Mouse (Mus musculus): Measurements from ENCODE around the gene Ddx50. TPM values are rescaled to one million over a fixed set of nuclear protein-coding genes. Genes with fewer than 3 reads are reported as not detected.
A peak's percentile ranks its signal among the peaks of the same experiment; 100 is the strongest.

The Ddx50 gene
- polyA plus RNA-seq, 1 experiment from 2014 or later, result 39.3 TPM

DNA sequence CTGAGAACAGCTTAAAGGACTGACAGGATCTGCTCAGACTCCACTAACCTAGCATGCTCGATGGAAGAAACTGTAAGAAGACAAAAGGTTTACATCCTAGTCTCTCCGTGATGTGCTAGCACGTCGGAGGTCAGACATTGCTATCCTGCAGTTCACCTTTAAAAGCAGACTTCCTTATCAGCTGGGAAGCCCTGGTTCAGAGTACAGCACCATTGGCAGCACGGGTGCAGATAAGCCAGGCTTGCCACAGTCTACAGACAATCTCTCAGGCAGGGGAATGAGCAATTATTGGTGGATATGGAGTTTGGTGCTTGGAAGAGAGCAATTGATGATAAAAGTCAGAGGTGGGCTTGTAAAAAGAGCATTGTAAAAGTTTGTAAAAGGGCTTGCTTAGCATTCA is 17.0 kb upstream of the Ddx50 start:
- Histone ChIP-seq H3K9me3 (replicated peaks) (no peaks in the 10 kb centered on the region), H3K27ac (no peak overlapping the region), H3K4me1 (replicated peaks) (peaks cover 30% of the 10 kb centered on the region), H3K9ac (no peak overlapping the region), H3K4me3 (replicated peaks) (no peak overlapping the region), H3K36me3 (no peaks in the 10 kb centered on the region), H3K27me3 (peaks cover 13% of the 10 kb centered on the region; the same call in 1 of the 2 replicates), H3K4me2 (peak overlapping the region; percentile 27)
- peak; percentile 57 for DNase-seq
- peak; percentile 94 for ATAC-seq (ENCODE audit: low read depth)
- WGBS (ENCODE audit: insufficient replicate concordance), result 12% methylated on average over 5 of the region's 5 CpGs

DNA sequence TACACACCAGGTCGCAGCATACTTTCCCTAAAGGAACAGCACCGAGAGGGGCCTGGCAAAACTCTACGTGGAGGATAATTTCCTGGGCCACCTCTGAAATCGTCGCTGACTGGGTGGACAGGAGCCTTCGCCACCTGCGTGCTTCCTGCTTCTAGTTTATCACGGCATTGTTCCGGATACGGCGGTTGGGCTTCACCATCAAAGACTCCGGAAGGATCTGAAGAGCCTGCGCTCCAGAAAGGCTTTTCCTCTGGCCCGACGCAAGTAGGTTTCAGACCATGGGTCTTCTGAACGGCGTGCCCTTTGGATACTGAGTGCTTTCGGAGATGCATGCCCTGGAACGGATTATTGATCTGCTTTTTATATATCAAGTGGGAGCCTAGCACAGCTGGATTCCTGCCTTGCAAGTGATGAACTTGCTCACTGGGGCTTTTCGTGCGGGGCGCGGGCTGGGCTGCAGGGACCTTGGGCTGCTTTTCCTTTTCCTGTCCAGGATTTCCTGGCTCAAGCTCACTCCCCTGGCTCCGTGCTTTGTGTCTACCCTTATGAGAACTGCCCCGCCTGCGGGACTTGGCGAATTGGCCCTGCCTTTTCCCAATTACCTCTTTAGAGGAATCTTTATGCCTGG is 14.1 kb upstream of the Ddx50 start:
- no peak overlapping the region for H3K27ac ChIP-seq
- ATAC-seq (ENCODE audit: low read depth), result no peak

DNA sequence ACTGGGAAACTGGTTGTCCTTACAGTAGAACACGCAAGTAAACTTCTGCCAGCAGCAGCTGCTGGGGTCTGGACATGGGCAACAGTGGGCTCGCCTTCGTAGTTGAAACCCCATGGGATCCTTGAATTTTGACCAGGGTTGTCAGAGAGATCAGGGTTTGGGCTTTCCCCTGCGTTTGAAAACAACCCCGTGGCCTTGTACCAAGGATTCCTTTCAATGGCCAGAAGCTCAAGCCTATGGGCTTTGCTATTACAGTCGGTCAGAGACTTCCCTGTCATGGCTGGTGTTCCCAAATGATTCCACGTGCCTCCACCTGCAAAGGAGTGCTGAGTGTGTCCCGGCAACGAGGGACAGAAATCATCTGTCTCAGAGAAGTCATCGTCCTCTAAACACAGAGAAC is 13.2 kb upstream of the Ddx50 start:
- Histone ChIP-seq H3K36me3 (no peaks in the 10 kb centered on the region), H3K4me2 (no peak overlapping the region), H3K27ac (no peak overlapping the region), H3K4me1 (replicated peaks) (peaks cover 37% of the 10 kb centered on the region), H3K27me3 (peaks cover 13% of the 10 kb centered on the region; the same call in 1 of the 2 replicates), H3K9me3 (replicated peaks) (no peaks in the 10 kb centered on the region), H3K9ac (no peak overlapping the region), H3K4me3 (replicated peaks) (no peak overlapping the region)
- ATAC-seq (ENCODE audit: low read depth) (no peak), DNase-seq (no peak)
- 69% methylated on average over 10 of the region's 10 CpGs for WGBS (ENCODE audit: insufficient replicate concordance)

More for the DNA sequence above, 14.1 kb upstream of the Ddx50 start:
- no peak for DNase-seq
- Histone ChIP-seq H3K4me3 (replicated peaks) (peak overlapping the region; percentile 32), H3K27me3 (peaks cover 13% of the 10 kb centered on the region; the same call in 1 of the 2 replicates), H3K9ac (peak overlapping the region; percentile 34), H3K36me3 (no peaks in the 10 kb centered on the region), H3K4me1 (replicated peaks) (peaks cover 37% of the 10 kb centered on the region), H3K9me3 (replicated peaks) (no peaks in the 10 kb centered on the region), H3K4me2 (peak overlapping the region; percentile 53)
- WGBS (ENCODE audit: insufficient replicate concordance), result 10% methylated on average over 27 of the region's 27 CpGs

DNA sequence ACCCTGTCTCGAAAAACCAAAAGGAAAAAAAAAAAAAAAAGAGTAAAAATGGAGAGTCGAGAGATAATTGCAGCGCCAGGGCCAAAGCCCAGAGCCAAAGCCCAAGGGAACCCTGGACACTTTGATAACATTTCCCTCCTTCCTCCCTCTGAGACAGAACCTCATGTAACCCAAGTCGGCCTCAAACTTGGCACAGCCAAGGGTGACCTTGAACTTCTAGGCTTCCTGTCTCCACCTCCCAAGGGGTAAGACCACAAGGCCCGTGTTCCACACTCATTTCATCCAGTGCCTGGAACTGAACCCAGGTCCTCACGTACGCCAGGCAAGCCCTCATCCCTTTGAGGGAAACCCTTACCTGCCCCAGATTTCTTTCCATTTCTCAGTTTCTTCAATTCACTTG is 5.7 kb upstream of the Ddx50 start:
- Histone ChIP-seq H3K4me1 (replicated peaks) (peaks cover 5% of the 10 kb centered on the region), H3K9me3 (replicated peaks) (no peaks in the 10 kb centered on the region), H3K4me3 (replicated peaks) (no peak overlapping the region), H3K27me3 (no peaks in the 10 kb centered on the region), H3K4me2 (no peak overlapping the region), H3K27ac (no peak overlapping the region), H3K9ac (no peak overlapping the region), H3K36me3 (no peaks in the 10 kb centered on the region)
- 59% methylated on average over 7 of the region's 7 CpGs for WGBS (ENCODE audit: insufficient replicate concordance)
- DNase-seq (no peak), ATAC-seq (ENCODE audit: low read depth) (no peak)

DNA sequence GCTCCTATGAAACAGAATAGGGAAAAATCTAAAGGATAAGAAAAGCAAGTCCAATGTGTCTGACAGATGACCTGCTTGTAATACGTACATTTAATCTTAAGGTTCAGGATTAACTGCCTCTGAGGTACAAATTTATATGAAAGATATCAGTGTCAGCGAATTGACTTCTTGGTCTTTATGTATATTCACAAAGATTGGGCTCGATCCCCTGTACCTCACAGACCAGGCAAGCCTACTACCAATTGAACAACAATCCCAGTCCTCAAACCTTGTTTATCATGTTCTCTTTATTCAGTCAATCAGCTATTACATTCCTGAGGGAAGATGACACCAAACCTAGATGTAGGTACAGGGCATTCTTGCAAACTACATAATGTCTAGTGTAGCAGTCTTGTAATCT is 943 bp upstream of the Ddx50 start:
- H3K4me3 ChIP-seq (replicated peaks), result peak overlapping the region; percentile 94
- peak overlapping the region; percentile 88 for H3K4me2 ChIP-seq
- ATAC-seq (ENCODE audit: low read depth), result no peak
- H3K36me3 ChIP-seq, result peaks cover 3% of the 10 kb centered on the region; the same call in 1 of the 2 replicates
- peak overlapping the region; percentile 85 for H3K27ac ChIP-seq
- WGBS (ENCODE audit: insufficient replicate concordance), result 16% methylated on average over 3 of the region's 3 CpGs
- peak overlapping the region; percentile 91 for H3K9ac ChIP-seq
- no peak for DNase-seq
- no peaks in the 10 kb centered on the region for H3K9me3 ChIP-seq (replicated peaks)
- H3K27me3 ChIP-seq, result no peaks in the 10 kb centered on the region
- peaks cover 23% of the 10 kb centered on the region for H3K4me1 ChIP-seq (replicated peaks)

DNA sequence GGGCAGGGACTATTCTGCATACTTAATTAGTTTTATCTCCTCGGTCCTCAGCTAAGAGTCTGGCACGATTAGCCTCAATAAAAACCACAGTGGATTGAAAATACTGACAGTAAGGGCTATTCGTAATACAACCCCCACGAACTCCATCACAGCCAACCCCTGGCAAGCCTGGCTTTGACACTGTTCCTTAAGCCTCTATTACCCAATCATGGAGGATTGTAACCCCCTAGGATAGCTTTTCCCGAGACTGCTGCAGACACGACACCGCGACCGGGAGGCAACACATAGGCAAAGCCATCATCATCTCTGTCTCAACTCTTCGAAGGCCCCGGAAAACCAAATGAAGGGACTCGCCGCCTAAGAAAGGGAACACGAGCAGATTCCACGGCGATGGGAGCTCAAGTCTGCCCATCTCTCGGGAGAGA is 648 bp downstream of the Ddx50 start:
- peak overlapping the region; percentile 85 for H3K27ac ChIP-seq
- no peak for ATAC-seq (ENCODE audit: low read depth)
- peak; percentile 11 for DNase-seq
- H3K4me2 ChIP-seq, result peak overlapping the region; percentile 88
- peak overlapping the region; percentile 94 for H3K4me3 ChIP-seq (replicated peaks)
- no peaks in the 10 kb centered on the region for H3K27me3 ChIP-seq
- H3K36me3 ChIP-seq, result peaks cover 18% of the 10 kb centered on the region
- H3K9me3 ChIP-seq (replicated peaks), result no peaks in the 10 kb centered on the region
- 0% methylated on average over 17 of the region's 17 CpGs for whole genome bisulfite sequencing (ENCODE audit: insufficient replicate concordance)
- peaks cover 26% of the 10 kb centered on the region for H3K4me1 ChIP-seq (replicated peaks)
- peak overlapping the region; percentile 91 for H3K9ac ChIP-seq

DNA sequence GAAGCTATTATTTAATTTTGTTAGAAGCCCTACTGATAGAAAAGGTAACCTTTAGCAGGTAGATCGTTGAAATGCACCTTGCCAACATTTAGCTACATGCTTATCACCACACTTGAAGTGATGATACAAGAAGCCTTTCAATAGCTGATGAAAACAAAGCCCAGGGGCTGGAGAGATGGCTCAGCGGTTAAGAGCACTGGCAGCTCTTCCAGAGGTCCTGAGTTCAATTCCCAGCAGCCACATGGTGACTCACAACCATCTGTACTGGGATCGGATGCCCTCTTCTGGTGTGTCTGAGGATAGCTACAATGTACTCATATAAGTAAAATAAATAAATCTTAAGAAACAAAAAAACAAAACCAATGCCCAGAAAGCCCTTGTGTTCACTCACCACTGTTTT is 46.9 kb downstream of the Ddx50 start:
- 75% methylated on average over 3 of the region's 3 CpGs for WGBS (ENCODE audit: insufficient replicate concordance)
- H3K27ac ChIP-seq, result no peak overlapping the region
- no peak overlapping the region for H3K9ac ChIP-seq
- no peaks in the 10 kb centered on the region for H3K9me3 ChIP-seq (replicated peaks)
- no peak for DNase-seq
- peak overlapping the region; percentile 96; the same call in 1 of the 2 replicates for H3K4me2 ChIP-seq
- no peak overlapping the region for H3K4me3 ChIP-seq (replicated peaks)
- no peaks in the 10 kb centered on the region for H3K27me3 ChIP-seq
- H3K36me3 ChIP-seq, result peaks cover 6% of the 10 kb centered on the region
- no peak for ATAC-seq (ENCODE audit: low read depth)
- peaks cover 36% of the 10 kb centered on the region for H3K4me1 ChIP-seq (replicated peaks)

DNA sequence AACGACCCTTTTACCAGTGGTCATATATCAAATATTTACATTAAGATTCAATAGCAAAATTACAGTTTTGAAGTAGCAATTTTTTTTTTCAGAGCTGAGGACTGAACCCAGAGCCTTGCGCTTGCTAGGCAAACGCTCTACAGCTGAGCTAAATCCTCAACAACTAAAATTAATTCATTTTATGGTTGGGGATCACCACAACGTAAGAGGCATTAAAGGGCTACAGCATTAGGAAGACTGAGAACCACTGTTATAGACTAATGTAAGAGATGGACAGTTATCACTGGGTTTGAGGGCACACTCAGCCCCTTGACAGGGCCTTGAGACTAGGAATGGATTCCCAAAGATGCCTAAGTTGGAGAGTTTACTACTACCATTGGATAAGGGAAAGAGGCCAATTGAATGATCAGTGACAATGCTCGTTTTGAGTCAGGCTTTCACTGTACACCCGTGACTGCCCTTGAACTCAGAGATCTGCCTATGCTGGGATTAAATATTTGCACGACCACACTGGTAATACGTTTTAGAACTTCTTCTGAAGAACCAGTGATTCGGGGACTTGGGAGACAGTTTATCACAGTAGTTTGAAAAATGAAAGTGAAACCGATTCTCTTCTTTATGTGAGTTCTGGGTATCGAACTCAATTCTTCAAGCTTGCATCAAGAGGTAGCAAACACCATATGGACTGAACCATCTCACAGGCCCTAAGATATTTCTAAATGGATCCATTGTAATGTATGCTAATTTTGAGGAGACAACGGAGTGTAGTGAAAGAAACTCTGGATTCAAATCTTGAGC is 47.6 kb downstream of the Ddx50 start:
- no peak overlapping the region; the same call in 1 of the 2 replicates for H3K27ac ChIP-seq
- H3K9ac ChIP-seq, result peak overlapping the region; percentile 88; the same call in 1 of the 2 replicates
- peak overlapping the region; percentile 96 for H3K4me2 ChIP-seq
- no peak for ATAC-seq (ENCODE audit: low read depth)
- no peak for DNase-seq
- no peaks in the 10 kb centered on the region for H3K27me3 ChIP-seq
- H3K9me3 ChIP-seq (replicated peaks), result no peaks in the 10 kb centered on the region
- H3K4me3 ChIP-seq (replicated peaks), result peak overlapping the region; percentile 93
- 73% methylated on average over 12 of the region's 12 CpGs for WGBS (ENCODE audit: insufficient replicate concordance)
- peaks cover 41% of the 10 kb centered on the region for H3K4me1 ChIP-seq (replicated peaks)
- H3K36me3 ChIP-seq, result peaks cover 13% of the 10 kb centered on the region

DNA sequence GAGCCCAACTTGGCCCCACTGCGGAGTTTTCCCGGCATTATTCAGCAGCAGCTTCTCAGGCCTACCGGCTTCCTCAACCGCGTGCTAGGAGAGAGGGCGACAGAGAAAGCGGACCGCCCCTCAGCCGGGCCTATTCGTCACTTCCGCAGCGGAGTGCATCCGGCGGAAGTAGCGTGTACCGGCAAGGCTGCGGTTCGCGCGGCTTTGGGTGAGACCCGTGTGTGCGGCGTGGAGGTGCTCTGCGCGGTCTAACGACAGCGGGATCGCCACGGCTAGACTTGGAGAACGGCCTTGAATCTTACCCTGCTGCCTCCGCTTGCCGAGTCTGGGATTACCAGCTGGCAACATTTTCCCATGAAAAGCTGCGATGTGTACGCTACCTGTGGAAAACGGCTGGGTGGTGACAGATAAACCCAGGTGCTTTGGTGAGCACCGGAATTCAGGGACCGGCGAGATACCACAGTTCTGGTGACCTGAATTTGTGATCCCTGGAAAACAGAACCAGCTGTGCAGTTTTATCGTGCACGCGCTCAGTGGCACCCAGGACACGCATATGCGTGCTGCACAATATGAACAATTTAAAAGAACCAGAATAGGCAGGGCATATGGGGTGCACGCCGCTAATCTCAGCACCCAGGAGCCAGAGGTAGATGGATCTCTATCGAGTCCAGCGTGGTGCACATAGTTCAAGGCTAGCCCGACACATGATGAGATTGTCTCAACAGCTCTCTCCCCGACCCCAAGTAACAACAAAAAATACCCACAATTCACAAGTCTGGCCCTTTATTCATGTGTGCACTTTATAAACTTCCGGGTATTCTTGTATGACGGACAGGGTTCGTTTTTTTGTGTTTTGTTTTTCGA is 48.6 kb downstream of the Ddx50 start, which contains the start of gene Ddx21:
Ddx21 (minus strand) TSS at position 105 of the 864 bp plus-strand sequence.
- WGBS (ENCODE audit: insufficient replicate concordance), result 3% methylated on average over 53 of the region's 53 CpGs
- no peaks in the 10 kb centered on the region for H3K27me3 ChIP-seq
- DNase-seq (peak; percentile 80), ATAC-seq (ENCODE audit: low read depth) (peak; percentile 95)
- peaks cover 50% of the 10 kb centered on the region for H3K4me1 ChIP-seq (replicated peaks)
- peak within 1 kb of the TSS; percentile 88 for H3K9ac ChIP-seq
- no peaks in the 10 kb centered on the region for H3K9me3 ChIP-seq (replicated peaks)
- peak within 1 kb of the TSS; percentile 96 for H3K4me2 ChIP-seq
- H3K27ac ChIP-seq, result peak within 1 kb of the TSS; percentile 80
- peak within 1 kb of the TSS; percentile 93 for H3K4me3 ChIP-seq (replicated peaks)
- H3K36me3 ChIP-seq, result peaks cover 23% of the 10 kb centered on the region

DNA sequence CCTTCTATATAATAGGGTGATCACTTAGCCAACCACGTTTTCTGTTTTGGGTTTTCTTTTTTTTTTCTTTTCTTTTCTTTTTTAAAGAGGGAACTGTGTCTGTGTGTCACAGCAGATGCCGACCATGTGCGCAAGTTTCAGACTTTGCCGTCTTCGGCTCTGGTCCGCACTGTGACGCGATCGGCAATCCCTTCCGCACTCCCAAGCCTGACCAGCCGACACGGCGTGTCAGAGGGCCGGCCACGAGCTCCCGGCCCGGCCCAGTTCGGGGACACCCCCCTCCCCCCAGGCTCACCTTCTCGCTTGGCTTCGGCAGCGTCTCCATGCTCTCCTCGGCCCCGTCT is 49.2 kb downstream of the Ddx50 start:
- Histone ChIP-seq H3K9me3 (replicated peaks) (no peaks in the 10 kb centered on the region), H3K27me3 (no peaks in the 10 kb centered on the region), H3K9ac (peak overlapping the region; percentile 88), H3K36me3 (peaks cover 29% of the 10 kb centered on the region), H3K4me3 (replicated peaks) (peak overlapping the region; percentile 93), H3K27ac (peak overlapping the region; percentile 80), H3K4me1 (replicated peaks) (peaks cover 52% of the 10 kb centered on the region), H3K4me2 (peak overlapping the region; percentile 96)
- under 1% methylated on average over 23 of the region's 23 CpGs for WGBS (ENCODE audit: insufficient replicate concordance)
- DNase-seq, result no peak
- ATAC-seq (ENCODE audit: low read depth), result peak; percentile 67
